ENCODE assay signal across 14 mouse cellular contexts in the genomic region with DNA sequence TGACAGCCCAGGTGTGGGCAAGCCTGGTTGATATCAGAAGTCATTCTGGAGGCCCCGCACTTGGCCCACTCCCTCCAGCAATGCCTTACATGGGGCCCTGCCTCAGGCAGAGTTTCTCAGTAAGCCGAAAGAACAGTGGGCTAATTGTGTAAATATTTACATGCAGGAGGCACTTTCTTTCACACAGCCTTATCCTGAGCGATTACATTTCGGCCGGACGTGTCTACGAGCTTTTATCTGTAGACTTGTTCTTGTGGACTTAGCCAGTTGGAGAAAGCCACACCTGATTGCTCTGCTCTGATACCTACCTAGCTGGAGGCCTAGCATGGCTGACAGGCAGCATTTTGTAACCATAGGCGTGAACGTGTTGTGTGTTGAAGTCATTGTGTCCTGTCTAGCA. TPM values are rescaled to one million over a fixed set of nuclear protein-coding genes. Genes with fewer than 3 reads are reported as not detected.
DNase-seq lines count a peak whose midpoint lies in the region; ATAC-seq lines count a peak whose summit lies in the region.
"Had no signal": no experiment of that assay in that cellular context is flagged by ENCODE, and none has a peak within 500 bp of the region (broad histone marks: within the 10 kb centered on the region; RNA-seq: fewer than 3 reads in every experiment).

No protein-coding gene starts in this region.

- no peaks in the 10 kb centered on the region for H3K9me3 ChIP-seq in forebrain, embryonic 14.5 days (replicated peaks; ENCODE audit: control insufficient read depth, low read length)
- H3K9me3 ChIP-seq in forebrain, embryonic 11.5 days (ENCODE audit: control insufficient read depth, low read length): no peaks in the 10 kb centered on the region
- no peaks in the 10 kb centered on the region for H3K9me3 ChIP-seq in limb, embryonic 12.5 days
- no peaks in the 10 kb centered on the region for H3K9me3 ChIP-seq in limb, embryonic 10.5 days (replicated peaks)
- H3K9me3 ChIP-seq in intestine, embryonic 14.5 days (ENCODE audit: control insufficient read depth, low read length): no peaks in the 10 kb centered on the region
- H3K9me3 ChIP-seq: embryonic facial prominence, embryonic 12.5 days had no signal

- no peak overlapping the region for H3K4me3 ChIP-seq in forebrain, embryonic 14.5 days (ENCODE audit: low read depth, low read length)
- H3K4me3 ChIP-seq in forebrain, embryonic 11.5 days (ENCODE audit: low read depth, low read length): no peak overlapping the region
- no peak overlapping the region for H3K4me3 ChIP-seq in limb, embryonic 12.5 days (replicated peaks)
- no peak overlapping the region for H3K4me3 ChIP-seq in limb, embryonic 10.5 days
- no peak overlapping the region for H3K4me3 ChIP-seq in intestine, embryonic 14.5 days (ENCODE audit: low read depth, low read length)
- H3K4me3 ChIP-seq: embryonic facial prominence, embryonic 12.5 days had no signal

- H3K36me3 ChIP-seq in forebrain, embryonic 14.5 days (ENCODE audit: control insufficient read depth, insufficient read depth, low read length): no peaks in the 10 kb centered on the region
- H3K36me3 ChIP-seq in forebrain, embryonic 11.5 days (ENCODE audit: control insufficient read depth, insufficient read depth, low read length): no peaks in the 10 kb centered on the region
- H3K36me3 ChIP-seq in limb, embryonic 12.5 days: 0 out of 2 replicates have a peak, but pooled peaks cover 3% of the 10 kb centered on the region
- H3K36me3 ChIP-seq in limb, embryonic 10.5 days: no peaks in the 10 kb centered on the region
- H3K36me3 ChIP-seq in intestine, embryonic 14.5 days (ENCODE audit: control insufficient read depth, insufficient read depth, low read length): no peaks in the 10 kb centered on the region
- H3K36me3 ChIP-seq: embryonic facial prominence, embryonic 12.5 days had no signal

- H3K4me2 ChIP-seq in forebrain, embryonic 14.5 days (ENCODE audit: low read length): no peak overlapping the region
- no peak overlapping the region for H3K4me2 ChIP-seq in forebrain, embryonic 11.5 days (ENCODE audit: low read depth, low read length, severe bottlenecking)
- no peak overlapping the region for H3K4me2 ChIP-seq in limb, embryonic 12.5 days
- H3K4me2 ChIP-seq in intestine, embryonic 14.5 days (ENCODE audit: low read length): peak overlapping the region; percentile 1
- H3K4me2 ChIP-seq: embryonic facial prominence, embryonic 12.5 days had no signal

- DNase-seq in forebrain, embryonic 14.5 days (ENCODE audit: low spot score): no peak
- no peak for DNase-seq in forebrain, embryonic 11.5 days (ENCODE audit: low spot score)
- no peak for DNase-seq in limb, embryonic 10.5 days (ENCODE audit: low spot score)
- no peak for DNase-seq in intestine, embryonic 14.5 days (ENCODE audit: low spot score)
- DNase-seq in lung, postnatal 36 days: peak; percentile 40
- no peak for DNase-seq in adrenal gland, adult 2 months
- DNase-seq in T-cell, adult 2 months (ENCODE audit: low spot score): no peak
- DNase-seq: adrenal gland, adult 8-10 months; cerebellum, adult 18-20 months; layer of hippocampus, adult 9-11 months; right cerebral cortex, adult 18-20 months had no signal

- peak; percentile 49 for ATAC-seq in forebrain, embryonic 14.5 days
- no peak for ATAC-seq in forebrain, embryonic 11.5 days (replicated peaks; ENCODE audit: low FRiP score)
- ATAC-seq in limb, embryonic 12.5 days (ENCODE audit: insufficient number of reproducible peaks, insufficient read depth, low FRiP score, low TSS enrichment, low read depth): 0 out of 2 replicates have a peak, but pooled peaks have one; percentile 40
- ATAC-seq in intestine, embryonic 14.5 days (replicated peaks; ENCODE audit: low FRiP score, low TSS enrichment, low read depth): peak; percentile 71
- ATAC-seq: inflammation-experienced regulatory T-cells, adult 6 months had no signal

- no peak overlapping the region for H3K9ac ChIP-seq in forebrain, embryonic 14.5 days (ENCODE audit: low read length)
- no peak overlapping the region for H3K9ac ChIP-seq in forebrain, embryonic 11.5 days (ENCODE audit: low read length)
- 0 out of 2 replicates have a peak overlapping the region, but pooled peaks have one; percentile 8 for H3K9ac ChIP-seq in limb, embryonic 12.5 days (replicated peaks)
- H3K9ac ChIP-seq in intestine, embryonic 14.5 days (ENCODE audit: low read length): no peak overlapping the region
- H3K9ac ChIP-seq: embryonic facial prominence, embryonic 12.5 days had no signal

- no peaks in the 10 kb centered on the region for H3K27me3 ChIP-seq in forebrain, embryonic 14.5 days (replicated peaks; ENCODE audit: control insufficient read depth, insufficient read depth, low read length)
- no peaks in the 10 kb centered on the region for H3K27me3 ChIP-seq in forebrain, embryonic 11.5 days (ENCODE audit: control insufficient read depth, insufficient read depth, low read length)
- H3K27me3 ChIP-seq in limb, embryonic 12.5 days: no peaks in the 10 kb centered on the region
- H3K27me3 ChIP-seq in limb, embryonic 10.5 days (ENCODE audit: low read depth, poor library complexity, severe bottlenecking): no peaks in the 10 kb centered on the region
- no peaks in the 10 kb centered on the region for H3K27me3 ChIP-seq in intestine, embryonic 14.5 days (replicated peaks; ENCODE audit: control insufficient read depth, insufficient read depth, low read length)
- H3K27me3 ChIP-seq: embryonic facial prominence, embryonic 12.5 days had no signal

- peaks cover 24% of the 10 kb centered on the region for H3K4me1 ChIP-seq in forebrain, embryonic 14.5 days (ENCODE audit: control insufficient read depth, insufficient read depth, low read length)
- H3K4me1 ChIP-seq in forebrain, embryonic 11.5 days (replicated peaks; ENCODE audit: control insufficient read depth, insufficient read depth, low read length): peaks cover 13% of the 10 kb centered on the region
- H3K4me1 ChIP-seq in limb, embryonic 12.5 days (replicated peaks): peaks cover 52% of the 10 kb centered on the region
- H3K4me1 ChIP-seq in limb, embryonic 10.5 days: peaks cover 45% of the 10 kb centered on the region
- peaks cover 59% of the 10 kb centered on the region for H3K4me1 ChIP-seq in intestine, embryonic 14.5 days (replicated peaks; ENCODE audit: control insufficient read depth, insufficient read depth, low read length)

- WGBS in forebrain, embryonic 14.5 days: 41% methylated on average over 9 of the region's 9 CpGs
- 78% methylated on average over 9 of the region's 9 CpGs for WGBS in forebrain, embryonic 11.5 days
- WGBS in limb, embryonic 12.5 days: 66% methylated on average over 9 of the region's 9 CpGs
- 68% methylated on average over 9 of the region's 9 CpGs for WGBS in limb, embryonic 10.5 days
- WGBS in intestine, embryonic 14.5 days: 17% methylated on average over 9 of the region's 9 CpGs

- H3K27ac ChIP-seq in forebrain, embryonic 14.5 days (ENCODE audit: low read depth, low read length): peak overlapping the region; percentile 60; the same call in 1 of the 2 replicates
- H3K27ac ChIP-seq in forebrain, embryonic 11.5 days (ENCODE audit: low read depth, low read length): no peak overlapping the region
- H3K27ac ChIP-seq in limb, embryonic 12.5 days: 0 out of 2 replicates have a peak overlapping the region, but pooled peaks have one; percentile 4
- no peak overlapping the region for H3K27ac ChIP-seq in limb, embryonic 10.5 days
- H3K27ac ChIP-seq in intestine, embryonic 14.5 days (ENCODE audit: low read depth): peak overlapping the region; percentile 47
- H3K27ac ChIP-seq: embryonic facial prominence, embryonic 12.5 days had no signal

RNA-seq across cellular contexts. Expression of a gene that starts 11.3 kb away (rescaled TPM):
- 31.9 and 36.4 TPM in 2 replicates for polyA plus RNA-seq in forebrain, embryonic 14.5 days (2014; fragmentation: Nextera tagmentation; extraction: Ambion mirVana)
- 32.1 and 33.4 TPM in 2 replicates for polyA plus RNA-seq in forebrain, embryonic 11.5 days (2014; fragmentation: Nextera tagmentation; extraction: Ambion mirVana)
- polyA plus RNA-seq in limb, embryonic 12.5 days (2016; fragmentation: Nextera tagmentation; extraction: Ambion mirVana): 27.6 and 33.4 TPM in 2 replicates
- 34.3 and 37.7 TPM in 2 replicates for polyA plus RNA-seq in limb, embryonic 10.5 days (2016; fragmentation: Nextera tagmentation; extraction: Ambion mirVana)
- polyA plus RNA-seq in intestine, embryonic 14.5 days (2014; fragmentation: Nextera tagmentation; extraction: Ambion mirVana): 27.8 and 31.1 TPM in 2 replicates
- 10 to 100 TPM; 22.1 to 23.3 TPM for total RNA-seq in adrenal gland, adult 2 months (2021)
- polyA plus RNA-seq in adrenal gland, adult 2 months (2012; rRNA removed): 46.4 and 65.5 TPM in 2 replicates

RNA-seq across cellular contexts. Expression of a gene that starts 22.0 kb away (rescaled TPM):
- not detected in 2 replicates for polyA plus RNA-seq in forebrain, embryonic 14.5 days (2014; fragmentation: Nextera tagmentation; extraction: Ambion mirVana)
- not detected in 2 replicates for polyA plus RNA-seq in forebrain, embryonic 11.5 days (2014; fragmentation: Nextera tagmentation; extraction: Ambion mirVana)
- not detected in 2 replicates for polyA plus RNA-seq in limb, embryonic 12.5 days (2016; fragmentation: Nextera tagmentation; extraction: Ambion mirVana)
- not detected in 2 replicates for polyA plus RNA-seq in limb, embryonic 10.5 days (2016; fragmentation: Nextera tagmentation; extraction: Ambion mirVana)
- 0.34 TPM in 1 of 2 replicates, not detected in the other for polyA plus RNA-seq in intestine, embryonic 14.5 days (2014; fragmentation: Nextera tagmentation; extraction: Ambion mirVana)
- total RNA-seq in adrenal gland, adult 2 months (2021): not detected
- polyA plus RNA-seq in adrenal gland, adult 2 months (2012; rRNA removed): not detected in 2 replicates
- total RNA-seq: adrenal gland, adult 8-10 months had no signal
- polyA plus RNA-seq: embryonic facial prominence, embryonic 12.5 days; inflammation-experienced regulatory T-cells, adult 6 months had no signal

RNA-seq across cellular contexts. Expression of a gene that starts 39.0 kb away (rescaled TPM):
- polyA plus RNA-seq in forebrain, embryonic 14.5 days (2014; fragmentation: Nextera tagmentation; extraction: Ambion mirVana): 0.29 TPM in 1 of 2 replicates, not detected in the other
- 0.05 TPM in 1 of 2 replicates, not detected in the other for polyA plus RNA-seq in forebrain, embryonic 11.5 days (2014; fragmentation: Nextera tagmentation; extraction: Ambion mirVana)
- 0.10 and 0.18 TPM in 2 replicates for polyA plus RNA-seq in limb, embryonic 12.5 days (2016; fragmentation: Nextera tagmentation; extraction: Ambion mirVana)
- 0.06 and 0.26 TPM in 2 replicates for polyA plus RNA-seq in limb, embryonic 10.5 days (2016; fragmentation: Nextera tagmentation; extraction: Ambion mirVana)
- 0.08 TPM in 1 of 2 replicates, not detected in the other for polyA plus RNA-seq in intestine, embryonic 14.5 days (2014; fragmentation: Nextera tagmentation; extraction: Ambion mirVana)
- total RNA-seq in adrenal gland, adult 2 months (2021): under 1 TPM; 0.10 to 0.14 TPM
- 0.15 and 0.26 TPM in 2 replicates for polyA plus RNA-seq in adrenal gland, adult 2 months (2012; rRNA removed)

Comparison
In these comparisons a context has a peak if more than half of its experiments do, and no peak if none do; other contexts are left out.
1. H3K27ac ChIP-seq: peak in forebrain, embryonic 14.5 days (single experiment), limb, embryonic 12.5 days (single experiment) and intestine, embryonic 14.5 days (single experiment); none in forebrain, embryonic 11.5 days (single experiment) and limb, embryonic 10.5 days (single experiment).